In genomic region chr14:104086381-104086780, GRCm38 (mm10) we compare ENCODE assay signal across 15 mouse cellular contexts.
DNase-seq lines count a peak whose midpoint lies in the region; ATAC-seq and TF ChIP-seq lines count a peak whose summit lies in the region.
"Had no signal": no experiment of that assay in that cellular context is flagged by ENCODE, and none has a peak within 500 bp of the region (broad histone marks: within the 10 kb centered on the region; RNA-seq: fewer than 3 reads in every experiment).

No protein-coding gene starts in this region.

- H3K27ac ChIP-seq in midbrain, embryonic 12.5 days (replicated peaks) = no peak overlapping the region
- no peak overlapping the region for H3K27ac ChIP-seq in midbrain, embryonic 16.5 days (ENCODE audit: low read length)
- H3K27ac ChIP-seq in forebrain, embryonic 14.5 days (ENCODE audit: low read depth, low read length) = no peak overlapping the region
- H3K27ac ChIP-seq in hindbrain, embryonic 16.5 days (ENCODE audit: low read depth, low read length) = no peak overlapping the region
- H3K27ac ChIP-seq in thymus, adult 2 months (ENCODE audit: control insufficient read depth, insufficient read depth, low read length) = no peak overlapping the region
- H3K27ac ChIP-seq: limb, embryonic 10.5 days; liver, embryonic 13.5 days had no signal

- no peaks in the 10 kb centered on the region for H3K27me3 ChIP-seq in midbrain, embryonic 12.5 days
- H3K27me3 ChIP-seq in midbrain, embryonic 16.5 days (ENCODE audit: control insufficient read depth, insufficient read depth, low read depth, low read length) = no peaks in the 10 kb centered on the region
- no peaks in the 10 kb centered on the region for H3K27me3 ChIP-seq in forebrain, embryonic 14.5 days (replicated peaks; ENCODE audit: control insufficient read depth, insufficient read depth, low read length)
- no peaks in the 10 kb centered on the region for H3K27me3 ChIP-seq in hindbrain, embryonic 16.5 days (replicated peaks; ENCODE audit: control insufficient read depth, insufficient read depth, low read length)
- H3K27me3 ChIP-seq in thymus, adult 2 months (ENCODE audit: control insufficient read depth, insufficient read depth, low read length) = no peaks in the 10 kb centered on the region
- H3K27me3 ChIP-seq: heart, embryonic 12.5 days; liver, embryonic 13.5 days had no signal

- no peak overlapping the region for H3K4me3 ChIP-seq in midbrain, embryonic 12.5 days
- H3K4me3 ChIP-seq in midbrain, embryonic 16.5 days (ENCODE audit: low read depth, low read length) = no peak overlapping the region
- H3K4me3 ChIP-seq in forebrain, embryonic 14.5 days (ENCODE audit: low read depth, low read length) = no peak overlapping the region
- H3K4me3 ChIP-seq in hindbrain, embryonic 16.5 days (ENCODE audit: low read length) = no peak overlapping the region
- no peak overlapping the region for H3K4me3 ChIP-seq in thymus, adult 2 months (ENCODE audit: control insufficient read depth, insufficient read depth, low read length)
- H3K4me3 ChIP-seq: heart, embryonic 12.5 days; limb, embryonic 10.5 days; liver, embryonic 13.5 days had no signal

- no peak for TF ChIP-seq CTCF in thymus, adult 2 months (IDR thresholded peaks at IDR 0.05; ENCODE audit: borderline replicate concordance, control insufficient read depth, extremely low read depth, insufficient read depth, low read length, poor library complexity)

- no peak overlapping the region for H3K9ac ChIP-seq in midbrain, embryonic 12.5 days (replicated peaks)
- H3K9ac ChIP-seq in midbrain, embryonic 16.5 days (ENCODE audit: low read depth, low read length) = no peak overlapping the region
- H3K9ac ChIP-seq in forebrain, embryonic 14.5 days (ENCODE audit: low read length) = no peak overlapping the region
- no peak overlapping the region for H3K9ac ChIP-seq in hindbrain, embryonic 16.5 days (ENCODE audit: low read depth, low read length)
- H3K9ac ChIP-seq: heart, embryonic 12.5 days; liver, embryonic 13.5 days had no signal

- no peaks in the 10 kb centered on the region for H3K9me3 ChIP-seq in midbrain, embryonic 12.5 days
- H3K9me3 ChIP-seq in midbrain, embryonic 16.5 days (replicated peaks; ENCODE audit: control insufficient read depth, low read length, poor library complexity, severe bottlenecking) = no peaks in the 10 kb centered on the region
- no peaks in the 10 kb centered on the region for H3K9me3 ChIP-seq in forebrain, embryonic 14.5 days (replicated peaks; ENCODE audit: control insufficient read depth, low read length)
- H3K9me3 ChIP-seq in hindbrain, embryonic 16.5 days (ENCODE audit: control insufficient read depth, low read length) = no peaks in the 10 kb centered on the region
- H3K9me3 ChIP-seq: heart, embryonic 12.5 days; limb, embryonic 10.5 days; liver, embryonic 13.5 days had no signal

- TF ChIP-seq POLR2A in thymus, adult 2 months (IDR thresholded peaks at IDR 0.05; ENCODE audit: control insufficient read depth, extremely low read depth, insufficient read depth, low read length, poor library complexity) = no peak

- H3K4me2 ChIP-seq in midbrain, embryonic 12.5 days (replicated peaks) = no peak overlapping the region
- no peak overlapping the region for H3K4me2 ChIP-seq in midbrain, embryonic 16.5 days (ENCODE audit: low read length)
- no peak overlapping the region for H3K4me2 ChIP-seq in forebrain, embryonic 14.5 days (ENCODE audit: low read length)
- H3K4me2 ChIP-seq in hindbrain, embryonic 16.5 days (ENCODE audit: low read length) = no peak overlapping the region
- H3K4me2 ChIP-seq: heart, embryonic 12.5 days; liver, embryonic 13.5 days had no signal

- 67% methylated on average over 2 of the region's 2 CpGs for WGBS in midbrain, embryonic 12.5 days
- WGBS in midbrain, embryonic 16.5 days = 35% methylated on average over 2 of the region's 2 CpGs
- WGBS in forebrain, embryonic 14.5 days = 81% methylated on average over 2 of the region's 2 CpGs
- 51% methylated on average over 2 of the region's 2 CpGs for WGBS in hindbrain, embryonic 16.5 days
- 95% methylated on average over 2 of the region's 2 CpGs for whole genome bisulfite sequencing in thymus, adult 2 months

- H3K36me3 ChIP-seq in midbrain, embryonic 12.5 days = no peaks in the 10 kb centered on the region
- H3K36me3 ChIP-seq in midbrain, embryonic 16.5 days (ENCODE audit: control insufficient read depth, insufficient read depth, low read length) = no peaks in the 10 kb centered on the region
- H3K36me3 ChIP-seq in forebrain, embryonic 14.5 days (ENCODE audit: control insufficient read depth, insufficient read depth, low read length) = no peaks in the 10 kb centered on the region
- no peaks in the 10 kb centered on the region for H3K36me3 ChIP-seq in hindbrain, embryonic 16.5 days (ENCODE audit: control insufficient read depth, insufficient read depth, low read length)
- H3K36me3 ChIP-seq in thymus, adult 2 months (ENCODE audit: control insufficient read depth, insufficient read depth, low read length) = no peaks in the 10 kb centered on the region
- H3K36me3 ChIP-seq: heart, embryonic 12.5 days; limb, embryonic 10.5 days; liver, embryonic 13.5 days had no signal

- DNase-seq in forebrain, embryonic 14.5 days (ENCODE audit: low spot score) = peak; percentile 20
- no peak for DNase-seq in yolk sac, embryonic 10.5 days (ENCODE audit: low spot score)
- DNase-seq in thymus, adult 2 months = no peak
- DNase-seq in kidney, postnatal 10 days = no peak
- DNase-seq: cerebellum, postnatal 36 days; kidney, adult 8-10 months; liver, embryonic 13.5 days; right cerebral cortex, adult 18-20 months; spleen, adult 18-20 months; thymus, postnatal 14 days had no signal

- peak; percentile 90 for ATAC-seq in midbrain, embryonic 12.5 days (ENCODE audit: low FRiP score, low read depth)
- no peak for ATAC-seq in midbrain, embryonic 16.5 days
- ATAC-seq in forebrain, embryonic 14.5 days = peak; percentile 37; the same call in 1 of the 2 replicates
- ATAC-seq in hindbrain, embryonic 16.5 days = peak; percentile 76; the same call in 1 of the 2 replicates

- H3K4me1 ChIP-seq in midbrain, embryonic 12.5 days = 0 out of 2 replicates have a peak, but pooled peaks cover 2% of the 10 kb centered on the region
- H3K4me1 ChIP-seq in midbrain, embryonic 16.5 days (ENCODE audit: control insufficient read depth, insufficient read depth, low read length) = no peaks in the 10 kb centered on the region
- H3K4me1 ChIP-seq in forebrain, embryonic 14.5 days (ENCODE audit: control insufficient read depth, insufficient read depth, low read length) = no peaks in the 10 kb centered on the region
- H3K4me1 ChIP-seq in hindbrain, embryonic 16.5 days (ENCODE audit: control insufficient read depth, insufficient read depth, low read depth, low read length) = no peaks in the 10 kb centered on the region
- H3K4me1 ChIP-seq in thymus, adult 2 months (replicated peaks; ENCODE audit: control insufficient read depth, insufficient read depth, low read length) = no peaks in the 10 kb centered on the region
- H3K4me1 ChIP-seq: heart, embryonic 12.5 days; limb, embryonic 10.5 days; liver, embryonic 13.5 days had no signal
